Mouse (Mus musculus): ENCODE data around the gene Cdc45.
"Not testable (repeated sequence)": the region's sequence is repeated elsewhere in the genome, so short reads cannot be mapped to it uniquely, and the experiment has no call there.

- TF ChIP-seq TAL1, GATA1 (IDR thresholded peaks at IDR 0.05; ENCODE audit: low read length): not testable (repeated sequence)
Measured at GRCm38 (mm10) chr16:18849521-18850190, 37.9 kb upstream of the Cdc45 start.

Data from erythroblast, embryonic 14.5 days (primary cell).